Mouse (Mus musculus) adrenal gland, postnatal 4 days (tissue): ENCODE measurements around the gene Fam76a. TPM values are rescaled to one million over a fixed set of nuclear protein-coding genes. Genes with fewer than 3 reads are reported as not detected.
A peak's percentile ranks its signal among the peaks of the same experiment; 100 is the strongest.
"Not testable (repeated sequence)": the region's sequence is repeated elsewhere in the genome, so short reads cannot be mapped to it uniquely, and the experiment has no call there.

Experiments
- DNase-seq, 2 experiments: peaks; one replicate each; pipeline ENCODE4 v3.0.0; 2021 to 2022; ENCODE audit warnings: low spot score in 2 of 2, mixed read lengths in 2 of 2
- total RNA-seq, 2 experiments: library from RNA; stranded (reverse); gene quantifications; 2 replicates each; pipeline ENCODE4 v1.2.3; 2021

Fam76a gene
- total RNA-seq, 2 experiments from 2014 or later, result 37.0 to 37.1 TPM

DNA sequence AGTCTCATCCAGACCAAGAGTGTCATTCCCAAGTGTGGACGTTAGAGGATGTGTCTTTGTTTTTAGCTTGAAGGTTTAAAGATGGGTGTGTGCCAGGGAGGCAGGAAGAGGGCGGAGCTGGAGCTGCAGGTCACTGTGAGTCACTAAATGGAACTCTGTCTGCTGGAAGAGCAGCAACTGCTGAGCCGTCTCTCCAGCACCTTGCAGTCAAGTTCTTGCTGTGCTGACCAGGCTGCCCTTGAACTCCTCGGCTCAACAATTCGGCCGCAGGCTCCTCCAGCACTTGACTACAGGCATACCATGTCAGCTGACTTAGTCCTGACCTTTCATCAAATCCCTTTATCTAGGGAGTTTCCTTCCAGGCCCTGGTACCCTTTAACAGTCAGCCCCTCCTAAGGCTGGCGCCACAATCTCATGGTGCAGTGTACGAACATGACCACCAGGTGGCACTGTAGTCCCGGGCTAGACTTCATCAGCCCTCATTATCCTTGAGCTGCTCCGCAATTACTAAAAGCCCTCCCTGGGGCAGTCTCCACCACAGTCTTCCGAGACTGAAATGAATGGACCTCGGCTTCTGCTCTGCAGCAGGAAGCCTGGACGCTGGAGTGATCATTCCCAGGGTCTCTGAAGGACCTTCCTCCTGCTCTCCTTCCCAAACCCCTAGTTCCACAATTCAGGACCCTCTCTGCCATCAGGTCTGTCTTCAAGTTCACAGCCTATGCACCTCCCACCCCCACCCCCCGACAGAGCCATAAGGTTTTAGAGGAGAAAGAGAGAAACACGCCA is 23.1 kb upstream of the Fam76a start:
- DNase-seq, result peak; percentile 77 to 82

GRCm38 (mm10) chr4:132944776-132945175 is 22.4 kb upstream of the Fam76a start:
- DNase-seq, result no peak

DNA sequence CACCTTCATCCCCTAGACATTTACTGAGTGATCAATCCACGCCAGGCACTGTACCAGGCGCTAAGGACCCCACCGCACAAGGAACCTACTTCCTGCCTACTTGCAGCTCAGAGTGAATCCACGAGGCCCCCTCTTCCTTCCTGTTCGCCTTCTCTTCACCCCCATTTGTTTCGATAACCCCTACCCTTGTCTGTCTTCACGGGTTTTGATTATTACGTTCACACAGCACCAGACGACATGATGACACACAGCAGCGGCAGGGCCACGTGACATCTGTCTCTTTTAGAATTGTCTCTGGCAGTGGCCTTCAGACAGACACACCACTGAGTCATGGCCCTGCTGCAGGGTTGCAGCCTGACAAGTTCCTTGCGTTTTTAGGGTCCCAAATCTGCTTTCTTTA is 21.7 kb upstream of the Fam76a start:
- no peak for DNase-seq

- DNase-seq, result no peak
Measured at GRCm38 (mm10) chr4:132943088-132943487, 20.7 kb upstream of the Fam76a start.

DNA sequence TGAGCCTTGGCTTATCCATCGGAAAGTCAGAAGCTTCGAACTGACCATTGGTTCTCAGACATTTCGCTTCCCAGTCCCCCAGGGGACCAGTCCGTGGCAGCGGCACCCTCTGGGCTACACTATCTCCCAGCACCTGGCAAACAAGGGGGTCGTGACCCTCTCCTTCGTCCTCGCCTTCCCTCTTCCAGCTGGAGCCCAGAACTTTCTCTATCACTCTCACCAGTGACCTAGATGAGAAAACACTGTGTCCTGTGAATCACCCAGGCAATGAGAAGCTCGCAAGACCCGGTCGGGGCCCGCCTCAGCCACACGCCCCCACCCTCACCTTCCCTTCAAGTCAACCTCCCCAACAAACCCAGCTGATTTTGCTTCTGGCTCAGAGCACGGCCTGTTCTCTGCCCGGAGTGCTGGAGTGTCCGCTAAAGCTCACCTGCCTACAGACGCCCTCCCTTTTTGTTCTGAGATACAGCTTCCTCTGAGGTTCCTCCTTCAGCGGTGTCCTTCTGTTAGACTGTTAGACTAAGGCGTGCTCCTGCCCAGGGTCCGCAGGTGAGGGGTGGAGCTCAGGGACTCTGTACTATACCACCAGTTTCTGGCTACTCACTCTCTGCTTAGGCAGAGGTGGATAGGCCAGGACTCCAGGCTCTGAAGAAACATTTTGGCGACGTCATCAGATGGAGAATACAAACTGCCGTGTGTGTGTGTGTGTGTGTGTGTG is 18.8 kb upstream of the Fam76a start:
- no peak for DNase-seq

DNA sequence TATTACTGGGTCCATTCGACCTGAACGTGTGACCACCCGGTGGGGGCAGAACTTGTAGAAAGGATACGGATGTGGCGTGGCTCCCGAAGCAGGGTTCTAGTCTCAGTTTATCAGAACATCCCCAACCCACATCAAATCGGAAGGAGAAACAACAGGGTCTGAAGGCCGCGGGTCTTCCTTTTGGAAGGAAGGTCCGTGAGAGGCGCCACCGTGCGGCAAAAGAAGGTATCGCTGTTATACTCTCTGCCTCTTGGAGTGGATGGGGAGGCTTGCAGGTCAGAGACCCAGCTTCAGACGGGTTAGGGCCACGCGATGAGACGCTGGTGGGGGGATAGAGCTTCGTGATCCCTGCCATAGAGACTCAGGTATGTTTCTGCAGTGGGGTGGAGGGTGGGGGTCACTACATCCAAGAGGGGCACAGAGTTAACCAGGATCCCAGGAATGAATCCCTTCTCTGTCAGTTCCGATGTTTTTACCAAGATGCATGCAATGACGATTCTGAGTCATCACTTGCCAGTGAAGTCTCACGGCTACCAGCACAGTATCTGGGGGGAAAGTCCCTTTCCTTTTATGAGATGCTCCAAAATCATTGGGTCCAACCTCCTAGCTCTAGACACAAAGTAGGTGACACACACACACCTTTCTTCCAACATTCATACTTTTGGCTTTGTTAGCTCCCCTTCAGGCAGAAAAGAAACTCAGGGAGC is 17.2 kb upstream of the Fam76a start:
- peak; percentile 49 to 62 for DNase-seq

GRCm38 (mm10) chr4:132938181-132938941 is 16.0 kb upstream of the Fam76a start:
- no peak for DNase-seq

DNA sequence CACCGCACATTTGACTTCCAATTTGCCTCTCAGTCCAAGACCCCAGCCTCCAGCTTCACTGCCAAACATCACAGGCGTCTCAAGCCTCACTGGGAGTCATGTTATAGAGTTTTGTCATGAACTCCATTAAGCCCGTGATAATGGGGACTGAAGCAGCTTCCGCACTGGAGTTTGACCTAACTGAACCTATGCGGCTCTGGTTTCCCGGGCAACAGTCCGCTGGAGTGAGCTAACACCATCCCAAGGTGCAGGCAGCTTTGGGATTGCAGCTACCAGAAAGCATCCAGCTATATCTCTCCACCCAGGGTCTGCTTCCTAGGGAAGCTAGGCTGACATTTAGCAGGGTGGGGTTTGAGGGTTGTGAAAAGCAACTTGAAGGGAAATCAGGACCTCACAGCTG is 12.3 kb upstream of the Fam76a start:
- DNase-seq, result no peak

DNA sequence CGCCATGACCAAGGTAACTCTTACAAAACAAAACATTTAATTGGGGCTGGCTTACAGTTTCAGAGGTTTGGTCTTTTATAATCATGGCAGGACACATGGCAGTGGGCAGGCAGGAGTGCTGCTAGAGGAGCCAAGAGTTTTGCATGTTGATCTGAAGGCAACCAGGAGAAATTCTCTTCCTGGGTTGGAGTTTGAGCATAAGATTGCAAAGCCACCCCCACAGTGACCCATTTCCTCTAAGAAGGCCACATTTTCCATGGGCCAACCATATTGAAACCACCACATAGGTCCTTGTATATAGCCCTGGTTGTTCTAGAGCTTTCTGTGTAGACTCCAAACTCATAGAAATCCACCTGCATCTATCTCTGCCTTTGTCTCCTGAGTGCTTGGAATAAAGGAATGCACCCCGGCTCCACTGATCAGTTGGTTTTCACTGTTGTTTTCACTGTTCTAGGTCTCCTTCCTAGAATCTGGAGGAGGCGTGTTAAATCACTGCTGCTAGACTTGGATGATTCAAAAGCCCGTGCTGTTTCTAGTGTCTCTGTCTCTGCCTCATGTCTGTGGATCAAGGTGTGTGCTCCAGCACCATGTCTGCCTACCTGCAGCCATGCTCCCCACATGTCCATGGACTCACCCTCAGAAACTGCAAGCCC is 10.5 kb upstream of the Fam76a start:
- no peak for DNase-seq

DNA sequence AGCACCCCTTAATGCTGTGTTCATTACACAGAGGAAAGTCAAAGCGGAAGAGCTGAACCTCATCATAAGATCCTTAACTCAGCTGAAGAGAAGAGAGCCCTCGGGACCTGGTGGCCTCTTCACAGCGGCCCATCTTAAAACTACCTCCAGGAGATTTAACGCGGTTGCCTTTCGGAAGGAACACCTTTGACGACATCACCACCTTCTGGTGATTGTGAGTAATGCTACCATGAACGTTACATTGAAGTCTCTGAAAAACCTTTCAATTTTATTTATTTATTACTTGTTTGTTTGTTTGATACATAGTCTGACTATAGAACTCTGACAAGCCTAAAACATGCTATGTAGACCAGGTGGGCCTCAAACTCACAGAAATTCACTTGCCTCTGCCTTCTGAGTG is 8.4 kb upstream of the Fam76a start:
- no peak for DNase-seq

- DNase-seq, result not testable (repeated sequence)
Measured at GRCm38 (mm10) chr4:132926520-132926919, 4.2 kb upstream of the Fam76a start.

GRCm38 (mm10) chr4:132922061-132922530 is 262 bp downstream of the Fam76a start:
- no peak for DNase-seq

DNA sequence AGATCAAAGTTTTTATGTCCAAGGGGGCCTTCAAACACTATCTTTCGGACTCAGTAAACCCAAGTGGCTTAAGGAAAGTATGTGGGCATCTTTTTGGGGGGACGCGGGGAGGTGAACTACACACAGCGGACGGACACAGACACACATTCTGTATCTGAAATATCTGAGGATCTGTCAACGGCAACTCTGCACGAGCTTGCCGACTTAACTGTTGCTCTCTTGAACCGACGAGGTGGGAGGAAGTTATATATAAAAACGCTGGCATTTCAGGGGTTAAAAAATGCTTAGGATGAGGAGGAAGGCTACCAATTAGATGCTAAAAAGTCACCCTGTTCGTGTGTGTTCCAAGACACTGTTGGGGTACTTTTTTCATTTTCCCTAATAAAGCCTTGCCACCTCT is 870 bp downstream of the Fam76a start:
- no peak for DNase-seq

DNA sequence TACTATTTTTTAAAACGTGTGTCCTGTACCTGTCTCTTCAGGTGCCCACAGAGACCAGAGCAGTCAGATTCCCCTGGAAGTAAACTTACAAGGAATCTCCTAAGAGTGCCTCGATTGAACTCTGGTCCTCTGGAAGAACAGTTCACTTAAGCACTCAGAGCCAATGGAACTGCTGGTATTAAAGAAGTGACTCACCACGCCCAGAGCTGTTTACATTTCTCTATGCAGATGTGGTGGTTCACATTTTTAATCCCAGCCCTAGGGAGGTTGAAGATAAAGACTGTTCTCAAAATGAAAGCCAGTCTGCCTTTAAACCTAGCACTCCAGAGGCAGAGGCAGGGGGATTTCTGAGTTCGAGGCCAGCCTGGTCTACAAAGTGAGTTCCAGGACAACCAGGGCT is 2.2 kb downstream of the Fam76a start:
- DNase-seq, result no peak

DNA sequence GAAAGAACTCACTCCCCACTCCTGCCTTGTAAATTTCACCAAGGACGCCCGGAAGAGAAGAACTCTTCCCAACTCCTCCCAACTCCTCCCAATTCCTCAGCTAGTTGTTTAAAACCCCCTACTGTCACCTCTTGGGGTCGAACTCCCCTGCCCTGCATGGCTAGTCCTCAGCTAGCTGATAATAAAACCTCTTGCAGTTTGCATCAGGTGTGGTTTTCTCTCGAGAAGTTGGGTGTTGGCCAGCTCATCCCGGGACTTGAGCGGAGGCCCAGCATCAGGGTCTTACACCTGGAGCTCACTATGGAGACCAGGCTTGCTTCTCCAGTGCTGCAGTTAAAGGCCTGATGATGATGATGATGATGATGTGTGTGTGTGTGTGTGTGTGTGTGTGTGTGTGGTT is 3.9 kb downstream of the Fam76a start:
- not testable (repeated sequence) for DNase-seq

DNA sequence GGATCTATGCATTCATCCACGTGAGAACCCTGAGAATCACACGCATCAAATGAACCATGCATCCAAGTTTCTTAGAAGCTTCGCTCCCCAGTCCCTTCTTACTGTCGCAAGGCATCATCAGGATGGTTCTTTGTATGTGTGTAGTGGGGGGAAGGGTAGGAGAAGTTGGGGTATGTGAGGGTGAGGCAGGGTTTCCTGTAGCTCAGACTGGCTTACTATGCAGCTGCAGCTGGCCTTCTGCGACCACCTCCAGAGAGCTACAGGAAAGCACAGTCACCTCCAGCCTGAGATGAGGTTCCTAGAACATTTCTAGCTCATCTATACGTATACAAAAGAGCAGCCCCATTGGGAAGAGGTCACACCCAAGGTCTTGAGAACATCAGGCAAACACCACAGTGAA is 10.2 kb downstream of the Fam76a start:
- DNase-seq, result no peak

- DNase-seq, result no peak
Measured at GRCm38 (mm10) chr4:132905843-132906360, 16.5 kb downstream of the Fam76a start.

- DNase-seq, result no peak
Measured at GRCm38 (mm10) chr4:132904765-132905309, 17.5 kb downstream of the Fam76a start.

DNA sequence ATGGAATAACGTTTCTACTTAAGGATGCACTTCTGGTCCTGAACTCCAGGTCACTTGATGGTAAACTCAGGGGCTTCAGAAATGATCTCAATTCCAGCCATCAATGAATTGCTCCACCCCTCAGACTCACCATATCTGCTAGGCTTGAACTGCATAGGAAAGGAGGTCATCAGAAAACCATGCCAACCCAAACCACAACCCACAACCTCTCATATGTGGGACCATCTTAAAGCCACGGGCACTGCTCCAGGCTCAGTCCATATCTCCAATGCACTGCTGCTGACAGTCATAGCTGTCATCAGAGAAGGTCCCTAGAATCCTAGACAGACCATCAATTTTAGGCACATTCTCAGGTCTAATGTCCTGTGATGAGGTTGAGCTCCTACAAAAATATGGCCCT is 18.3 kb downstream of the Fam76a start:
- DNase-seq, result no peak

DNA sequence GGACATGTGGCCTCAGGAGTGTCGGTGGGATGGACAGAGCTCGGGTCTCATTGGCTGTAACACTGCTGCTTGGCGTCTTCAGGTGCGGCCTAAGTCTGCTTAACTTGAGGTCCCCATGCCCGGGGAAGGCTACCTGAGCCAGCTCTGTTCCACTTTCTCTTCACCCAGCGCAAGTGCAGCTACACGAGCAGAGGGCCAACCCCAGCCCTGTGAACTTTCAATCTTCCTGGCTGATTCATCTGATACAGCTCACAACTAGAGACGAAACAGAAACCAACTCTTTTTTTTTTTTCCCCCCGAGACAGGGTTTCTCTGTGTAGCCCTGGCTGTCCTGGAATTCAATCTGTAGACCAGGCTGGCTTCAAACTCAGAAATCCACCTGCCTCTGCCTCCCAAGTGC is 24.2 kb downstream of the Fam76a start:
- no peak for DNase-seq
